Mouse (Mus musculus): ENCODE measurements around the gene Smarca4.

- TF ChIP-seq CTCF (IDR thresholded peaks at IDR 0.05; ENCODE audit: low read depth, low read length) = no peak
- TF ChIP-seq POLR2A (IDR thresholded peaks at IDR 0.05; ENCODE audit: borderline replicate concordance, low read depth, low read length) = no peak
These were observed 37.7 kb upstream of the Smarca4 start for GRCm38 (mm10) chr9:21578226-21578625.

Data from bone marrow macrophage, adult 2 months (primary cell).